Mouse (Mus musculus) stomach, postnatal 0 days (tissue): ENCODE measurements around the gene Hmox1.

Experiments
- CTCF ChIP-seq: IDR thresholded peaks from 2 replicates; pipeline ENCODE4 v1.5.1; 2016; ENCODE audit warnings: antibody characterized with exemption, low read depth, mild to moderate bottlenecking, moderate library complexity
- EP300 ChIP-seq: optimal IDR thresholded peaks from 2 replicates; pipeline ENCODE3; 2016; ENCODE audit warnings: antibody characterized with exemption

GRCm38 (mm10) chr8:75134603-75135391 lies 41.4 kb downstream of the Hmox1 start:
- TF ChIP-seq CTCF (no peak), EP300 (no peak)
